Mouse (Mus musculus) intestine, postnatal 0 days (tissue): ENCODE data around the gene Tomm40. TPM values are rescaled to one million over a fixed set of nuclear protein-coding genes. Genes with fewer than 3 reads are reported as not detected.
A peak's percentile ranks its signal among the peaks of the same experiment; 100 is the strongest.

ENCODE experiments used
- ATAC-seq: fragments of 200-750 bp; cut with Nextera tagmentation; 2 replicates; pipeline ENCODE4 v1.8.0; 2017; ENCODE audit warnings: mild to moderate bottlenecking, moderate TSS enrichment, moderate library complexity
- H3K27ac ChIP-seq: fragments of 300-500 bp; sonication (generic); 2 replicates; pipeline ENCODE4 v1.5.1; 2014; ENCODE audit warnings: mild to moderate bottlenecking, low read depth, low read length, moderate library complexity
- H3K27me3 ChIP-seq: fragments of 300-500 bp; sonication (generic); replicated peaks from 2 replicates; pipeline ENCODE4 v1.6.1; 2014; ENCODE audit warnings: low read length, mixed read lengths; ENCODE audit not compliant: control insufficient read depth, insufficient read depth
- H3K36me3 ChIP-seq: fragments of 300-500 bp; sonication (generic); 2 replicates; pipeline ENCODE4 v1.6.1; 2014; ENCODE audit warnings: mild to moderate bottlenecking, moderate library complexity; ENCODE audit not compliant: control insufficient read depth, insufficient read depth
- H3K4me1 ChIP-seq: fragments of 300-500 bp; sonication (generic); replicated peaks from 2 replicates; pipeline ENCODE4 v1.6.1; 2014; ENCODE audit warnings: antibody characterized with exemption, low read length, mixed read lengths; ENCODE audit not compliant: control insufficient read depth, insufficient read depth
- H3K4me2 ChIP-seq: fragments of 300-500 bp; sonication (generic); replicated peaks from 2 replicates; pipeline ENCODE4 v1.6.1; 2014; ENCODE audit warnings: low read depth, mild to moderate bottlenecking, moderate library complexity
- H3K4me3 ChIP-seq: fragments of 300-500 bp; sonication (generic); 2 replicates; pipeline ENCODE4 v1.5.1; 2014; ENCODE audit warnings: low read depth, low read length
- H3K9ac ChIP-seq: fragments of 300-500 bp; sonication (generic); 2 replicates; pipeline ENCODE4 v1.6.1; 2014; ENCODE audit warnings: mild to moderate bottlenecking, low read depth, low read length
- H3K9me3 ChIP-seq: fragments of 300-500 bp; sonication (generic); 2 replicates; pipeline ENCODE4 v1.6.1; 2016; ENCODE audit warnings: mixed run types; ENCODE audit not compliant: control insufficient read depth
- CTCF ChIP-seq: sonication (generic); IDR thresholded peaks from 2 replicates; pipeline ENCODE4 v1.5.1; 2016; ENCODE audit warnings: low read depth, mild to moderate bottlenecking, control low read depth, antibody characterized with exemption, moderate library complexity
- WGBS: fragments of 180-500 bp; shearing (Covaris S2); extraction: QIAGEN DNeasy Blood & Tissue Kit; methylation state at CpG from one replicate; pipeline ENCODE4 v1.1.7; 2014; 5-methylcytosine and 5-hydroxymethylcytosine counted together
- polyA plus RNA-seq: library from polyadenylated mRNA; unstranded; fragments of >200 nt; fragmentation: Nextera tagmentation; extraction: Ambion mirVana; gene quantifications from 2 replicates; pipeline ENCODE4 v1.2.1, GENCODE M21; 2015

Gene Tomm40
- polyA plus RNA-seq, 1 experiment from 2014 or later, result 85.5 TPM

GRCm38 (mm10) chr7:19716055-19716682 is 931 bp upstream of the Tomm40 start:
- Histone ChIP-seq H3K27me3 (no peaks in the 10 kb centered on the region), H3K27ac (peak overlapping the region; percentile 80), H3K36me3 (peaks cover 43% of the 10 kb centered on the region), H3K4me1 (no peaks in the 10 kb centered on the region; the same call in 1 of the 2 replicates), H3K9ac (peak overlapping the region; percentile 18), H3K4me3 (peak overlapping the region; percentile 34), H3K9me3 (no peaks in the 10 kb centered on the region), H3K4me2 (peak overlapping the region; percentile 61)
- no peak for TF ChIP-seq CTCF
- peak; percentile 44; the same call in 1 of the 2 replicates for ATAC-seq
- WGBS, result 5% methylated on average over 18 of the region's 18 CpGs

- peak; percentile 0; the same call in 1 of the 2 replicates for ATAC-seq
- Histone ChIP-seq H3K9me3 (no peaks in the 10 kb centered on the region), H3K4me1 (no peaks in the 10 kb centered on the region; the same call in 1 of the 2 replicates), H3K9ac (peak overlapping the region; percentile 70), H3K4me2 (peak overlapping the region; percentile 75), H3K36me3 (peaks cover 47% of the 10 kb centered on the region), H3K27me3 (no peaks in the 10 kb centered on the region), H3K27ac (peak overlapping the region; percentile 29), H3K4me3 (peak overlapping the region; percentile 80)
- 0% methylated on average over 39 of the region's 39 CpGs for WGBS
- no peak for TF ChIP-seq CTCF
Observed at GRCm38 (mm10) chr7:19714836-19715235, 402 bp downstream of the Tomm40 start.

GRCm38 (mm10) chr7:19713598-19713997 is 1.6 kb downstream of the Tomm40 start:
- no peak for ATAC-seq
- peaks cover 49% of the 10 kb centered on the region for H3K36me3 ChIP-seq
- no peaks in the 10 kb centered on the region for H3K27me3 ChIP-seq
- no peak overlapping the region for H3K4me3 ChIP-seq
- whole genome bisulfite sequencing, result 89% methylated on average over 9 of the region's 9 CpGs
- no peak overlapping the region for H3K27ac ChIP-seq
- H3K4me2 ChIP-seq, result no peak overlapping the region
- H3K9me3 ChIP-seq, result no peaks in the 10 kb centered on the region
- no peaks in the 10 kb centered on the region; the same call in 1 of the 2 replicates for H3K4me1 ChIP-seq
- no peak for TF ChIP-seq CTCF
- no peak overlapping the region for H3K9ac ChIP-seq

GRCm38 (mm10) chr7:19713196-19713595 is 2.0 kb downstream of the Tomm40 start:
- no peak overlapping the region for H3K4me2 ChIP-seq
- no peaks in the 10 kb centered on the region for H3K9me3 ChIP-seq
- no peaks in the 10 kb centered on the region for H3K27me3 ChIP-seq
- peak; percentile 73 for TF ChIP-seq CTCF
- no peaks in the 10 kb centered on the region; the same call in 1 of the 2 replicates for H3K4me1 ChIP-seq
- H3K4me3 ChIP-seq, result no peak overlapping the region
- no peak overlapping the region for H3K9ac ChIP-seq
- H3K36me3 ChIP-seq, result peaks cover 50% of the 10 kb centered on the region
- no peak overlapping the region for H3K27ac ChIP-seq
- ATAC-seq, result no peak
- WGBS, result 34% methylated on average over 4 of the region's 4 CpGs

- H3K4me2 ChIP-seq, result no peak overlapping the region
- H3K27me3 ChIP-seq, result no peaks in the 10 kb centered on the region
- H3K36me3 ChIP-seq, result peaks cover 50% of the 10 kb centered on the region
- no peak for ATAC-seq
- H3K4me3 ChIP-seq, result no peak overlapping the region
- no peak overlapping the region for H3K9ac ChIP-seq
- no peaks in the 10 kb centered on the region; the same call in 1 of the 2 replicates for H3K4me1 ChIP-seq
- no peaks in the 10 kb centered on the region for H3K9me3 ChIP-seq
- TF ChIP-seq CTCF, result peak; percentile 71
- H3K27ac ChIP-seq, result no peak overlapping the region
- WGBS, result 63% methylated on average over 4 of the region's 4 CpGs
Observed at GRCm38 (mm10) chr7:19712414-19712813, 2.8 kb downstream of the Tomm40 start.

- 92% methylated on average over 10 of the region's 10 CpGs for WGBS
- H3K9me3 ChIP-seq, result no peaks in the 10 kb centered on the region
- H3K36me3 ChIP-seq, result peaks cover 53% of the 10 kb centered on the region
- ATAC-seq, result no peak
- no peak overlapping the region for H3K27ac ChIP-seq
- H3K4me1 ChIP-seq, result no peaks in the 10 kb centered on the region
- no peak for TF ChIP-seq CTCF
- H3K27me3 ChIP-seq, result no peaks in the 10 kb centered on the region
- H3K4me3 ChIP-seq, result no peak overlapping the region
- no peak overlapping the region for H3K4me2 ChIP-seq
- no peak overlapping the region for H3K9ac ChIP-seq
Observed at GRCm38 (mm10) chr7:19710650-19711049, 4.6 kb downstream of the Tomm40 start.
